8 mouse cellular contexts compared by ENCODE assay signal in genomic region chr15:100747121-100747963, GRCm38 (mm10). TPM values are rescaled to one million over a fixed set of nuclear protein-coding genes. Genes with fewer than 3 reads are reported as not detected.
A peak's percentile ranks its signal among the peaks of the same experiment; 100 is the strongest.
DNase-seq lines count a peak whose midpoint lies in the region; ATAC-seq and TF ChIP-seq lines count a peak whose summit lies in the region.

No protein-coding gene starts in this region.

- ATAC-seq in embryonic facial prominence, embryonic 12.5 days (ENCODE audit: insufficient number of reproducible peaks, insufficient read depth, low FRiP score, low TSS enrichment): no peak
- 0 out of 2 replicates have a peak, but pooled peaks have one; percentile 15 for ATAC-seq in hindbrain, postnatal 0 days
- peak; percentile 92 for ATAC-seq in liver, postnatal 0 days
- ATAC-seq in frontal cortex, adult (ENCODE audit: low TSS enrichment): no peak

- peaks cover 6% of the 10 kb centered on the region for H3K4me1 ChIP-seq in embryonic facial prominence, embryonic 12.5 days
- H3K4me1 ChIP-seq in hindbrain, postnatal 0 days (ENCODE audit: insufficient read depth, low read length): no peaks in the 10 kb centered on the region
- H3K4me1 ChIP-seq in liver, postnatal 0 days (ENCODE audit: insufficient read depth): peaks cover 15% of the 10 kb centered on the region

- H3K9ac ChIP-seq in embryonic facial prominence, embryonic 12.5 days: no peak overlapping the region
- 0 out of 2 replicates have a peak overlapping the region, but pooled peaks have one; percentile 21 for H3K9ac ChIP-seq in hindbrain, postnatal 0 days (replicated peaks; ENCODE audit: low read length)
- H3K9ac ChIP-seq in liver, postnatal 0 days (replicated peaks): peak overlapping the region; percentile 1; the same call in 1 of the 2 replicates

- peak; percentile 35; the same call in 1 of the 2 replicates for TF ChIP-seq EP300 in liver, postnatal 0 days (IDR thresholded peaks at IDR 0.05; ENCODE audit: low read depth)

- no peaks in the 10 kb centered on the region for H3K36me3 ChIP-seq in embryonic facial prominence, embryonic 12.5 days
- no peaks in the 10 kb centered on the region for H3K36me3 ChIP-seq in hindbrain, postnatal 0 days (ENCODE audit: insufficient read depth, low read length)
- H3K36me3 ChIP-seq in liver, postnatal 0 days (replicated peaks; ENCODE audit: insufficient read depth, low read length): no peaks in the 10 kb centered on the region

- WGBS in embryonic facial prominence, embryonic 12.5 days: 4% methylated on average over 26 of the region's 27 CpGs
- 2% methylated on average over 27 of the region's 27 CpGs for WGBS in hindbrain, postnatal 0 days
- 5% methylated on average over 20 of the region's 27 CpGs for WGBS in liver, postnatal 0 days (ENCODE audit: insufficient replicate concordance)

- H3K27me3 ChIP-seq in embryonic facial prominence, embryonic 12.5 days: no peaks in the 10 kb centered on the region
- no peaks in the 10 kb centered on the region for H3K27me3 ChIP-seq in hindbrain, postnatal 0 days (ENCODE audit: insufficient read depth, low read length)
- 0 out of 2 replicates have a peak, but pooled peaks cover 2% of the 10 kb centered on the region for H3K27me3 ChIP-seq in liver, postnatal 0 days (ENCODE audit: insufficient read depth, low read length)

- no peaks in the 10 kb centered on the region for H3K9me3 ChIP-seq in embryonic facial prominence, embryonic 12.5 days
- H3K9me3 ChIP-seq in hindbrain, postnatal 0 days (ENCODE audit: low read length): no peaks in the 10 kb centered on the region
- H3K9me3 ChIP-seq in liver, postnatal 0 days (ENCODE audit: low read length): no peaks in the 10 kb centered on the region

- peak; percentile 46 for DNase-seq in thymus, postnatal 14 days
- DNase-seq in thymus, adult 18-20 months: no peak
- peak; percentile 13 for DNase-seq in hindbrain, postnatal 0 days (ENCODE audit: low spot score)
- peak; percentile 70 for DNase-seq in liver, postnatal 0 days
- peak; percentile 61 to 70 for DNase-seq in spleen, postnatal 4 days (ENCODE audit: low spot score in 2 of 2)
- no peak for DNase-seq in adipocyte (ENCODE audit: low spot score)

- no peak for TF ChIP-seq CTCF in hindbrain, postnatal 0 days (IDR thresholded peaks at IDR 0.05; ENCODE audit: low read depth)
- no peak for TF ChIP-seq CTCF in liver, postnatal 0 days (IDR thresholded peaks at IDR 0.05; ENCODE audit: low read depth)

- H3K4me3 ChIP-seq in embryonic facial prominence, embryonic 12.5 days: peak overlapping the region; percentile 32
- H3K4me3 ChIP-seq in hindbrain, postnatal 0 days (ENCODE audit: low read length): peak overlapping the region; percentile 24
- H3K4me3 ChIP-seq in liver, postnatal 0 days (ENCODE audit: low read depth, low read length): peak overlapping the region; percentile 21

- H3K4me2 ChIP-seq in embryonic facial prominence, embryonic 12.5 days (replicated peaks): peak overlapping the region; percentile 47
- H3K4me2 ChIP-seq in hindbrain, postnatal 0 days (ENCODE audit: low read depth, low read length): peak overlapping the region; percentile 54
- peak overlapping the region; percentile 66 for H3K4me2 ChIP-seq in liver, postnatal 0 days (ENCODE audit: low read depth, low read length)

- H3K27ac ChIP-seq in embryonic facial prominence, embryonic 12.5 days: no peak overlapping the region
- H3K27ac ChIP-seq in hindbrain, postnatal 0 days: no peak overlapping the region
- peak overlapping the region; percentile 26 for H3K27ac ChIP-seq in liver, postnatal 0 days (ENCODE audit: low read depth)

RNA-seq across cellular contexts. Expression of gene Slc4a8, which starts 14.2 kb away (rescaled TPM):
- polyA plus RNA-seq in embryonic facial prominence, embryonic 12.5 days (2016; fragmentation: Nextera tagmentation; extraction: Ambion mirVana): 7.3 and 8.4 TPM in 2 replicates
- total RNA-seq in hindbrain, postnatal 0 days (2014; rRNA removed): 25.4 and 33.9 TPM in 2 replicates
- polyA plus RNA-seq in hindbrain, postnatal 0 days (2015; fragmentation: Nextera tagmentation; extraction: Ambion mirVana): 29.8 and 30.7 TPM in 2 replicates
- polyA plus RNA-seq in liver, postnatal 0 days (2015; fragmentation: Nextera tagmentation; extraction: Ambion mirVana): 1.0 and 1.1 TPM in 2 replicates

RNA-seq across cellular contexts. Expression of gene Galnt6, which starts 18.2 kb away (rescaled TPM):
- 0.39 and 0.40 TPM in 2 replicates for polyA plus RNA-seq in embryonic facial prominence, embryonic 12.5 days (2016; fragmentation: Nextera tagmentation; extraction: Ambion mirVana)
- total RNA-seq in hindbrain, postnatal 0 days (2014; rRNA removed): 0.25 and 0.37 TPM in 2 replicates
- polyA plus RNA-seq in hindbrain, postnatal 0 days (2015; fragmentation: Nextera tagmentation; extraction: Ambion mirVana): 0.34 TPM in 2 replicates
- 1.3 and 1.6 TPM in 2 replicates for polyA plus RNA-seq in liver, postnatal 0 days (2015; fragmentation: Nextera tagmentation; extraction: Ambion mirVana)

RNA-seq across cellular contexts. Expression of gene Cela1, which starts 59.6 kb away (rescaled TPM):
- polyA plus RNA-seq in embryonic facial prominence, embryonic 12.5 days (2016; fragmentation: Nextera tagmentation; extraction: Ambion mirVana): 1.1 and 2.4 TPM in 2 replicates
- 1.8 and 4.7 TPM in 2 replicates for total RNA-seq in hindbrain, postnatal 0 days (2014; rRNA removed)
- 2.4 and 3.1 TPM in 2 replicates for polyA plus RNA-seq in hindbrain, postnatal 0 days (2015; fragmentation: Nextera tagmentation; extraction: Ambion mirVana)
- polyA plus RNA-seq in liver, postnatal 0 days (2015; fragmentation: Nextera tagmentation; extraction: Ambion mirVana): 29.5 and 31.5 TPM in 2 replicates

Comparison
In these comparisons a context has a peak if more than half of its experiments do, and no peak if none do; other contexts are left out.
1. DNase-seq: peak in thymus, postnatal 14 days (single experiment), hindbrain, postnatal 0 days (single experiment), liver, postnatal 0 days (single experiment) and spleen, postnatal 4 days (2 of 2); none in thymus, adult 18-20 months (0 of 2) and adipocyte (single experiment).
2. ATAC-seq: peak in hindbrain, postnatal 0 days (single experiment) and liver, postnatal 0 days (single experiment); none in embryonic facial prominence, embryonic 12.5 days (single experiment) and frontal cortex, adult (single experiment).
3. Peak in every context shown above with its lines, with median percentiles within 50 percentile points of each other: H3K4me2 ChIP-seq and H3K4me3 ChIP-seq.